Mouse (Mus musculus) stomach, embryonic 16.5 days (tissue): ENCODE results near the gene Ahsa1. TPM values are rescaled to one million over a fixed set of nuclear protein-coding genes. Genes with fewer than 3 reads are reported as not detected.

Experiments used
- ATAC-seq: fragments of 200-750 bp; cut with Nextera tagmentation; 2 replicates; pipeline ENCODE4 v1.8.0; 2017; ENCODE audit warnings: moderate number of reproducible peaks, moderate TSS enrichment; ENCODE audit not compliant: insufficient read depth, low FRiP score
- H3K27ac ChIP-seq: fragments of 300-500 bp; sonication (generic); 2 replicates; pipeline ENCODE4 v1.5.1; 2014; ENCODE audit warnings: low read length
- H3K27me3 ChIP-seq: fragments of 300-500 bp; sonication (generic); 2 replicates; pipeline ENCODE4 v1.6.1; 2014; ENCODE audit warnings: low read length, control low read depth, mixed read lengths; ENCODE audit not compliant: control insufficient read depth, insufficient read depth
- H3K36me3 ChIP-seq: fragments of 300-500 bp; sonication (generic); 2 replicates; pipeline ENCODE4 v1.6.1; 2014; ENCODE audit warnings: low read length; ENCODE audit not compliant: control insufficient read depth, insufficient read depth
- H3K4me1 ChIP-seq: fragments of 300-500 bp; sonication (generic); 2 replicates; pipeline ENCODE4 v1.6.1; 2014; ENCODE audit warnings: low read length, control low read depth, mixed read lengths; ENCODE audit not compliant: control insufficient read depth, insufficient read depth
- H3K4me2 ChIP-seq: fragments of 300-500 bp; sonication (generic); 2 replicates; pipeline ENCODE4 v1.6.1; 2014; ENCODE audit warnings: low read depth, low read length, mixed read lengths
- H3K4me3 ChIP-seq: fragments of 300-500 bp; sonication (generic); replicated peaks from 2 replicates; pipeline ENCODE4 v1.5.1; 2014; ENCODE audit warnings: mild to moderate bottlenecking, low read length
- H3K9ac ChIP-seq: fragments of 300-500 bp; sonication (generic); 2 replicates; pipeline ENCODE4 v1.6.1; 2014; ENCODE audit warnings: low read length
- H3K9me3 ChIP-seq: fragments of 300-500 bp; sonication (generic); replicated peaks from 2 replicates; pipeline ENCODE4 v1.6.1; 2016; ENCODE audit warnings: low read length, control low read depth; ENCODE audit not compliant: control insufficient read depth
- WGBS: fragments of 180-500 bp; shearing (Covaris S2); extraction: QIAGEN DNeasy Blood & Tissue Kit; methylation state at CpG from one replicate; pipeline ENCODE4 v1.1.7; 2014; 5-methylcytosine and 5-hydroxymethylcytosine counted together
- polyA plus RNA-seq: library from polyadenylated mRNA; unstranded; fragments of >200 nt; fragmentation: Nextera tagmentation; extraction: Ambion mirVana; gene quantifications from 2 replicates; pipeline ENCODE4 v1.2.1, GENCODE M21; 2015

Gene Ahsa1
- 190 and 202 TPM in 2 replicates for polyA plus RNA-seq

- H3K9me3 ChIP-seq, result no peaks in the 10 kb centered on the region
- H3K27ac ChIP-seq, result peak within 1 kb of the TSS; percentile 86
- under 1% methylated on average over 31 of the region's 31 CpGs for WGBS
- H3K4me3 ChIP-seq, result peak within 1 kb of the TSS; percentile 89
- ATAC-seq, result peak; percentile 98
- peaks cover 9% of the 10 kb centered on the region for H3K4me1 ChIP-seq
- peak within 1 kb of the TSS; percentile 85 for H3K4me2 ChIP-seq
- peak within 1 kb of the TSS; percentile 97 for H3K9ac ChIP-seq
- no peaks in the 10 kb centered on the region for H3K27me3 ChIP-seq
- peaks cover 16% of the 10 kb centered on the region for H3K36me3 ChIP-seq
Measured at GRCm38 (mm10) chr12:87266108-87266826, at the start of gene Ahsa1, which contains the start of gene Vipas39. Gene Ahsa1 (plus strand): TSS chr12:87266479. Gene Vipas39 (minus strand): TSS chr12:87266256.

GRCm38 (mm10) chr12:87217596-87217995 is 48.7 kb upstream of the Ahsa1 start:
- Histone ChIP-seq H3K4me1 (no peaks in the 10 kb centered on the region), H3K4me2 (no peak overlapping the region), H3K9me3 (no peaks in the 10 kb centered on the region), H3K27ac (no peak overlapping the region), H3K4me3 (no peak overlapping the region), H3K27me3 (no peaks in the 10 kb centered on the region), H3K9ac (no peak overlapping the region), H3K36me3 (no peaks in the 10 kb centered on the region)
- no peak for ATAC-seq

GRCm38 (mm10) chr12:87219362-87219761 is 46.9 kb upstream of the Ahsa1 start:
- no peaks in the 10 kb centered on the region for H3K4me1 ChIP-seq
- WGBS, result 53% methylated on average over 7 of the region's 7 CpGs
- H3K27ac ChIP-seq, result no peak overlapping the region
- no peak overlapping the region for H3K4me3 ChIP-seq
- no peak overlapping the region for H3K4me2 ChIP-seq
- ATAC-seq, result no peak
- H3K27me3 ChIP-seq, result no peaks in the 10 kb centered on the region
- H3K9me3 ChIP-seq, result no peaks in the 10 kb centered on the region
- H3K9ac ChIP-seq, result no peak overlapping the region
- no peaks in the 10 kb centered on the region for H3K36me3 ChIP-seq

- no peaks in the 10 kb centered on the region for H3K4me1 ChIP-seq
- no peaks in the 10 kb centered on the region for H3K9me3 ChIP-seq
- H3K9ac ChIP-seq, result no peak overlapping the region
- H3K27me3 ChIP-seq, result no peaks in the 10 kb centered on the region
- no peak overlapping the region for H3K4me3 ChIP-seq
- H3K36me3 ChIP-seq, result no peaks in the 10 kb centered on the region
- no peak for ATAC-seq
- H3K27ac ChIP-seq, result no peak overlapping the region
- WGBS, result 66% methylated on average over 10 of the region's 10 CpGs
- H3K4me2 ChIP-seq, result no peak overlapping the region
Measured at GRCm38 (mm10) chr12:87224950-87225349, 41.3 kb upstream of the Ahsa1 start.

GRCm38 (mm10) chr12:87226801-87227200 is 39.5 kb upstream of the Ahsa1 start:
- Histone ChIP-seq H3K36me3 (no peaks in the 10 kb centered on the region), H3K9ac (no peak overlapping the region), H3K4me1 (no peaks in the 10 kb centered on the region), H3K27me3 (no peaks in the 10 kb centered on the region), H3K4me2 (no peak overlapping the region), H3K4me3 (no peak overlapping the region), H3K27ac (no peak overlapping the region), H3K9me3 (no peaks in the 10 kb centered on the region)
- WGBS, result 67% methylated on average over 7 of the region's 7 CpGs
- no peak for ATAC-seq

- no peak overlapping the region for H3K4me3 ChIP-seq
- no peaks in the 10 kb centered on the region for H3K36me3 ChIP-seq
- H3K27me3 ChIP-seq, result no peaks in the 10 kb centered on the region
- no peak overlapping the region for H3K27ac ChIP-seq
- no peaks in the 10 kb centered on the region for H3K9me3 ChIP-seq
- no peaks in the 10 kb centered on the region for H3K4me1 ChIP-seq
- no peak overlapping the region for H3K4me2 ChIP-seq
- no peak overlapping the region for H3K9ac ChIP-seq
- ATAC-seq, result no peak
- WGBS, result 83% methylated on average over 2 of the region's 2 CpGs
Measured at GRCm38 (mm10) chr12:87229633-87230032, 36.6 kb upstream of the Ahsa1 start.

GRCm38 (mm10) chr12:87230379-87230895 is 35.8 kb upstream of the Ahsa1 start:
- H3K36me3 ChIP-seq, result no peaks in the 10 kb centered on the region
- no peak for ATAC-seq

GRCm38 (mm10) chr12:87236882-87237483 is 29.3 kb upstream of the Ahsa1 start:
- WGBS, result 76% methylated on average over 5 of the region's 5 CpGs
- peaks cover 5% of the 10 kb centered on the region; the same call in 1 of the 2 replicates for H3K36me3 ChIP-seq
- no peaks in the 10 kb centered on the region for H3K27me3 ChIP-seq
- no peak overlapping the region for H3K4me2 ChIP-seq
- no peak overlapping the region for H3K9ac ChIP-seq
- H3K9me3 ChIP-seq, result no peaks in the 10 kb centered on the region
- no peak for ATAC-seq
- H3K4me3 ChIP-seq, result no peak overlapping the region
- no peaks in the 10 kb centered on the region for H3K4me1 ChIP-seq
- H3K27ac ChIP-seq, result no peak overlapping the region

More at GRCm38 (mm10) chr12:87230379-87230895, 35.8 kb upstream of the Ahsa1 start:
- Histone ChIP-seq H3K4me1 (no peaks in the 10 kb centered on the region), H3K4me2 (no peak overlapping the region), H3K4me3 (no peak overlapping the region), H3K27me3 (no peaks in the 10 kb centered on the region), H3K9ac (no peak overlapping the region), H3K9me3 (no peaks in the 10 kb centered on the region), H3K27ac (no peak overlapping the region)

GRCm38 (mm10) chr12:87238632-87239031 is 27.6 kb upstream of the Ahsa1 start, which contains the start of gene Noxred1:
Gene Noxred1 (minus strand): TSS chr12:87238732.
- Histone ChIP-seq H3K4me3 (no peak within 1 kb of the TSS), H3K4me2 (no peak within 1 kb of the TSS), H3K4me1 (no peaks in the 10 kb centered on the region), H3K27me3 (no peaks in the 10 kb centered on the region), H3K9ac (no peak within 1 kb of the TSS), H3K36me3 (peaks cover 5% of the 10 kb centered on the region; the same call in 1 of the 2 replicates), H3K9me3 (no peaks in the 10 kb centered on the region), H3K27ac (no peak within 1 kb of the TSS)
- ATAC-seq, result no peak
- 96% methylated on average over 1 of the region's 1 CpGs for WGBS
